Mouse (Mus musculus) hindbrain, postnatal 0 days (tissue): ENCODE measurements around the gene Gas2. TPM values are rescaled to one million over a fixed set of nuclear protein-coding genes. Genes with fewer than 3 reads are reported as not detected.

Source experiments
- ATAC-seq: fragments of 200-750 bp; cut with Nextera tagmentation; 2 replicates; pipeline ENCODE4 v1.8.0; 2017; ENCODE audit warnings: mild to moderate bottlenecking, moderate TSS enrichment, moderate library complexity
- DNase-seq: peaks from one replicate; pipeline ENCODE4 v3.0.0-alpha.2; 2015; ENCODE audit warnings: low spot score
- H3K27ac ChIP-seq: fragments of 300-500 bp; sonication (generic); 2 replicates; pipeline ENCODE4 v1.5.1; 2014; ENCODE audit warnings: mild to moderate bottlenecking
- H3K27me3 ChIP-seq: fragments of 300-500 bp; sonication (generic); 2 replicates; pipeline ENCODE4 v1.6.1; 2014; ENCODE audit warnings: low read length, mixed read lengths; ENCODE audit not compliant: insufficient read depth
- H3K36me3 ChIP-seq: fragments of 300-500 bp; sonication (generic); 2 replicates; pipeline ENCODE4 v1.6.1; 2014; ENCODE audit warnings: low read length, mixed read lengths; ENCODE audit not compliant: insufficient read depth
- H3K4me1 ChIP-seq: fragments of 300-500 bp; sonication (generic); 2 replicates; pipeline ENCODE4 v1.6.1; 2014; ENCODE audit warnings: antibody characterized with exemption, low read length, mixed read lengths; ENCODE audit not compliant: insufficient read depth
- H3K4me2 ChIP-seq: fragments of 300-500 bp; sonication (generic); 2 replicates; pipeline ENCODE4 v1.6.1; 2014; ENCODE audit warnings: low read depth, mild to moderate bottlenecking, low read length, moderate library complexity, mixed read lengths
- H3K4me3 ChIP-seq: fragments of 300-500 bp; sonication (generic); 2 replicates; pipeline ENCODE4 v1.5.1; 2014; ENCODE audit warnings: low read length
- H3K9ac ChIP-seq: fragments of 300-500 bp; sonication (generic); replicated peaks from 2 replicates; pipeline ENCODE4 v1.6.1; 2014; ENCODE audit warnings: mild to moderate bottlenecking, low read length, moderate library complexity, mixed read lengths
- H3K9me3 ChIP-seq: fragments of 300-500 bp; sonication (generic); 2 replicates; pipeline ENCODE4 v1.6.1; 2016; ENCODE audit warnings: low read length, mixed read lengths
- CTCF ChIP-seq: IDR thresholded peaks from 2 replicates; pipeline ENCODE4 v1.5.1; 2016; ENCODE audit warnings: antibody characterized with exemption, control low read depth, low read depth
- WGBS: fragments of 180-500 bp; shearing (Covaris S2); extraction: QIAGEN DNeasy Blood & Tissue Kit; methylation state at CpG from one replicate; pipeline ENCODE4 v1.1.7; 2014; 5-methylcytosine and 5-hydroxymethylcytosine counted together
- polyA plus RNA-seq: library from polyadenylated mRNA; unstranded; fragments of >200 nt; fragmentation: Nextera tagmentation; extraction: Ambion mirVana; gene quantifications from 2 replicates; pipeline ENCODE4 v1.2.1, GENCODE M21; 2015
- total RNA-seq: library from RNA; depleted of rRNA; stranded (reverse); fragments of >200 nt; gene quantifications from 2 replicates; pipeline ENCODE4 v1.2.3, GENCODE M21; 2014; rRNA removed

Gas2 gene
- total and polyA plus RNA-seq, 2 experiments from 2014 or later, result 13.4 to 27.4 TPM

- DNase-seq (peak; percentile 90), ATAC-seq (peak; percentile 67)
- no peak overlapping the region for H3K4me3 ChIP-seq
- peak; percentile 82 for TF ChIP-seq CTCF
- H3K9ac ChIP-seq, result no peak overlapping the region
- H3K4me1 ChIP-seq, result no peaks in the 10 kb centered on the region
- no peak overlapping the region for H3K4me2 ChIP-seq
- 46% methylated on average over 8 of the region's 8 CpGs for WGBS
- H3K9me3 ChIP-seq, result no peaks in the 10 kb centered on the region
- H3K36me3 ChIP-seq, result no peaks in the 10 kb centered on the region
- H3K27me3 ChIP-seq, result no peaks in the 10 kb centered on the region
- H3K27ac ChIP-seq, result no peak overlapping the region
Measured at GRCm38 (mm10) chr7:52037600-52038582, 176.1 kb downstream of the Gas2 start.

Other genes with a start within 250 kb of the Gas2 start
- 132 and 177 TPM in 2 replicates for gene Slc17a6, start 240.0 kb upstream of the Gas2 start, total RNA-seq
- gene Slc17a6, start 240.0 kb upstream of the Gas2 start, polyA plus RNA-seq, result 109 and 115 TPM in 2 replicates
- gene Fancf, start 252 bp downstream of the Gas2 start, total RNA-seq, result 12.8 and 22.6 TPM in 2 replicates
- gene Fancf, start 252 bp downstream of the Gas2 start, polyA plus RNA-seq, result 7.1 and 7.9 TPM in 2 replicates
- 11.4 and 15.0 TPM in 2 replicates for gene Svip, start 144.0 kb downstream of the Gas2 start, total RNA-seq
- 18.3 and 20.3 TPM in 2 replicates for gene Svip, start 144.0 kb downstream of the Gas2 start, polyA plus RNA-seq
- gene 1700015G11Rik, start 153.7 kb downstream of the Gas2 start, total RNA-seq, result not detected in 2 replicates
- not detected in 2 replicates for gene 1700015G11Rik, start 153.7 kb downstream of the Gas2 start, polyA plus RNA-seq